Mouse (Mus musculus): ENCODE results near the gene Rbmxl1. TPM values are rescaled to one million over a fixed set of nuclear protein-coding genes. Genes with fewer than 3 reads are reported as not detected.
"Not testable (repeated sequence)": the region's sequence is repeated elsewhere in the genome, so short reads cannot be mapped to it uniquely, and the experiment has no call there.

The Rbmxl1 gene
- polyA plus RNA-seq, 1 experiment from 2014 or later = 359 TPM

DNA sequence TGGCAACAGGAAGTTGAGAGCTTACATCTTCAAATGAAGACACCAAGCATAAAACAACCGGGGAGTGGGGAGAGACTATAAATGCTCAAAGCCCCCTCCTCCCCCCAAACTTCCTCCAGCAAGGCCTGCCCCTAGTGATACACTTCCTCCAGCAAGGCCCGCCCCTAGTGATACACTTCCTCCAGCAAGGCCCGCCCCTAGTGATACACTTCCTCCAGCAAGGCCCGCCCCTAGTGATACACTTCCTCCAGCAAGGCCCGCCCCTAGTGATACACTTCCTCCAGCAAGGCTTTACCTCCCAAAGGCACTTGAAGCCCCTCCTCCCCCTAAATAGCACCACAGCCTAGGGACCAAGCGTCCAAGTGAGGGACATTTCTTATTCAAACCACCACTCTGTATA is 34.0 kb upstream of the Rbmxl1 start:
- DNase-seq (ENCODE audit: low spot score); H3K4me1 ChIP-seq (ENCODE audit: control insufficient read depth, insufficient read depth, low read length); H3K9ac ChIP-seq (ENCODE audit: low read length); H3K27me3 ChIP-seq (ENCODE audit: control insufficient read depth, insufficient read depth, low read length); H3K27ac ChIP-seq (ENCODE audit: low read depth, low read length); H3K9me3 ChIP-seq (ENCODE audit: control insufficient read depth, low read length); H3K4me2 ChIP-seq (ENCODE audit: low read depth); ATAC-seq (ENCODE audit: insufficient read depth, low FRiP score, low TSS enrichment); H3K36me3 ChIP-seq (ENCODE audit: control insufficient read depth, insufficient read depth, low read length); H3K4me3 ChIP-seq (ENCODE audit: low read depth, low read length): not testable (repeated sequence)
- 90% methylated on average over 3 of the region's 6 CpGs for WGBS

DNA sequence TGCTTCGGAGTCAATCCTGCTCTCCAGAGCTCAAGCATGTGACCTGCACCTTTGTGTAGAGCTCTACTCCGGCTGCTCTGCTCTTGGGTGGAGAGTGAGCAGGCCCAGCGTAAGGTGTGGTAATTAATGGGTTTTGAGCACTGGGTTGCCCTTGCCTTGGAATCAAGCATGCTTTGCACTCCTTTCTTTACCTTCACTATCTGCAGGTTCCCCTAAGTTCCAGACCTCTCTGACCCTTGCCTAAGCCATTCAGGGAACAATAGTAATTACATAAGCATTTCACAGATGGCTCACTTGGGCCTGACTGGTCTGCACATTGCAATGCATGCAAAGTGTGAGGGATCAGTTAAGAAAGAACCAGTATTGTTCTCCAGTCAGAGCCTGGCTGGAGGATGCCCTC is 29.1 kb upstream of the Rbmxl1 start:
- no peak for ATAC-seq (ENCODE audit: insufficient read depth, low FRiP score, low TSS enrichment)
- Histone ChIP-seq H3K9me3 (ENCODE audit: control insufficient read depth, low read length) (no peaks in the 10 kb centered on the region), H3K27me3 (ENCODE audit: control insufficient read depth, insufficient read depth, low read length) (no peaks in the 10 kb centered on the region), H3K4me3 (ENCODE audit: low read depth, low read length) (no peak overlapping the region), H3K36me3 (ENCODE audit: control insufficient read depth, insufficient read depth, low read length) (no peaks in the 10 kb centered on the region), H3K27ac (ENCODE audit: low read depth, low read length) (no peak overlapping the region), H3K4me1 (ENCODE audit: control insufficient read depth, insufficient read depth, low read length) (no peaks in the 10 kb centered on the region), H3K9ac (ENCODE audit: low read length) (no peak overlapping the region), H3K4me2 (ENCODE audit: low read depth) (no peak overlapping the region)
- no peak for DNase-seq (ENCODE audit: low spot score)
- 90% methylated on average over 3 of the region's 3 CpGs for WGBS

DNA sequence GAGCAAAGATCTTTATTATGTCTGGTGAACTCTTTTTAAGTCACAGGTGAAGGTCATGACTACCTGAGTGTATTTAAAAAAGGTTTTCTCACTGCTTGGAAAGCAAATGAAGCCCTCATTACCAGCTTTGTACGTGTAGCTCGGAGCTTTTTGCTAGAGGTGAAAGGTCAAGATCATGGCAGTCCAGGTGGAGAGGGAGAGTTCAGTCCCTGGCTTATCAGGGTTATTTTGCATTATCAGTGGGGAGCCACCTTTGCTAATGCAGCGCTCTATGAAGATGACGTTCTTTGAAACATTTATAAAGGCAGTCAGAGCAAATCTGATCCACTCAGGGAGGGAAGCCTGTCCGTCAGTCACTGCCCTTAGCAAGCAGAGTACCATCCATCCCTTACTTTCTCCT is 28.0 kb upstream of the Rbmxl1 start:
- no peaks in the 10 kb centered on the region for H3K36me3 ChIP-seq (ENCODE audit: control insufficient read depth, insufficient read depth, low read length)
- no peak for DNase-seq (ENCODE audit: low spot score)
- H3K27ac ChIP-seq (ENCODE audit: low read depth, low read length) = no peak overlapping the region
- H3K9me3 ChIP-seq (ENCODE audit: control insufficient read depth, low read length) = no peaks in the 10 kb centered on the region
- H3K27me3 ChIP-seq (ENCODE audit: control insufficient read depth, insufficient read depth, low read length) = no peaks in the 10 kb centered on the region
- 86% methylated on average over 5 of the region's 5 CpGs for WGBS
- H3K4me1 ChIP-seq (ENCODE audit: control insufficient read depth, insufficient read depth, low read length) = no peaks in the 10 kb centered on the region
- H3K9ac ChIP-seq (ENCODE audit: low read length) = no peak overlapping the region
- no peak for ATAC-seq (ENCODE audit: insufficient read depth, low FRiP score, low TSS enrichment)
- H3K4me3 ChIP-seq (ENCODE audit: low read depth, low read length) = no peak overlapping the region
- H3K4me2 ChIP-seq (ENCODE audit: low read depth) = no peak overlapping the region

DNA sequence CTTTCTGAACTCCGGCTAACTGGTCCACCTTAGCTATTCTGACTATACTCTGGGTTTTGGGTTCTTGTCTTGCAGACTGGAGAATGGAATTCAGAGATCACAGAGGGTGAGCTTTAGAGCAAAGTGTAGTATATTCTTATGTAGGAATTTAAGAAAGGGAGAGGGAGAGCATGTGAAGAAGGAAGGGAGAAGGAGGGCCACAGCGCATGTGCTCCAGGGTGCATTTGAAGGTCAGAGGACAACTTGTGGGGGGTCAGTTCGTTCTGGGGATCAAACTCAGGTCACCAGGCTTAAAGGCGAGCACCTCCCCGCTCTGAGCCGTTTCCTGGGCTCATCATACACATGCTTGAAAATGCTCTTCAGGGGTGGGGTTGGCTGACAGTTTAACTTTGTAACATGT is 25.3 kb upstream of the Rbmxl1 start:
- 83% methylated on average over 6 of the region's 6 CpGs for WGBS
- Histone ChIP-seq H3K9me3 (ENCODE audit: control insufficient read depth, low read length) (no peaks in the 10 kb centered on the region), H3K4me1 (ENCODE audit: control insufficient read depth, insufficient read depth, low read length) (no peaks in the 10 kb centered on the region), H3K36me3 (ENCODE audit: control insufficient read depth, insufficient read depth, low read length) (no peaks in the 10 kb centered on the region), H3K9ac (ENCODE audit: low read length) (no peak overlapping the region), H3K4me2 (ENCODE audit: low read depth) (no peak overlapping the region), H3K4me3 (ENCODE audit: low read depth, low read length) (no peak overlapping the region), H3K27ac (ENCODE audit: low read depth, low read length) (no peak overlapping the region), H3K27me3 (ENCODE audit: control insufficient read depth, insufficient read depth, low read length) (no peaks in the 10 kb centered on the region)
- ATAC-seq (ENCODE audit: insufficient read depth, low FRiP score, low TSS enrichment) (no peak), DNase-seq (ENCODE audit: low spot score) (no peak)

DNA sequence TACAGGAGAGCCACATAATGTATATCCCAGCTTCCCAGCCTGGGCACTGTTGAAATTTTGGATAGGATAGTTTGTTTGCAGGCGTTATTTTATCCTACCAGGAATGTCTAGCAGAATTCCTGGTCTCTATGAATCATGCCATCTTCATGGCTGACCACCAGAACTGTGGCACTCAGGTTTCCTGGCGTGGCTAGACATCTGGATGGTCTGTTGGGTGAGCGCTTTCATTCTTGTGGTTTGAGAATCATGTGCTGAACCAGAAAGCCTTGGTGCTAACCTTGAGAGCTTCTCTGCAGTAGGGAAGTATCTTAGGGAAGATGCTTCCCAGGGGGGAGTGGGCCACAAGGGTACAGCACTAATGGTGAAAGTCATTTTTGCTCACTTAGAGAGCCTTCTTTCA is 6.4 kb upstream of the Rbmxl1 start:
- H3K9me3 ChIP-seq (ENCODE audit: control insufficient read depth, low read length) = no peaks in the 10 kb centered on the region
- DNase-seq (ENCODE audit: low spot score) (no peak), ATAC-seq (ENCODE audit: insufficient read depth, low FRiP score, low TSS enrichment) (no peak)
- no peaks in the 10 kb centered on the region for H3K36me3 ChIP-seq (ENCODE audit: control insufficient read depth, insufficient read depth, low read length)
- H3K4me2 ChIP-seq (ENCODE audit: low read depth) = no peak overlapping the region
- H3K27ac ChIP-seq (ENCODE audit: low read depth, low read length) = no peak overlapping the region
- no peak overlapping the region for H3K9ac ChIP-seq (ENCODE audit: low read length)
- WGBS = 86% methylated on average over 3 of the region's 3 CpGs
- peaks cover 3% of the 10 kb centered on the region for H3K4me1 ChIP-seq (ENCODE audit: control insufficient read depth, insufficient read depth, low read length)
- H3K4me3 ChIP-seq (ENCODE audit: low read depth, low read length) = no peak overlapping the region
- no peaks in the 10 kb centered on the region for H3K27me3 ChIP-seq (ENCODE audit: control insufficient read depth, insufficient read depth, low read length)

DNA sequence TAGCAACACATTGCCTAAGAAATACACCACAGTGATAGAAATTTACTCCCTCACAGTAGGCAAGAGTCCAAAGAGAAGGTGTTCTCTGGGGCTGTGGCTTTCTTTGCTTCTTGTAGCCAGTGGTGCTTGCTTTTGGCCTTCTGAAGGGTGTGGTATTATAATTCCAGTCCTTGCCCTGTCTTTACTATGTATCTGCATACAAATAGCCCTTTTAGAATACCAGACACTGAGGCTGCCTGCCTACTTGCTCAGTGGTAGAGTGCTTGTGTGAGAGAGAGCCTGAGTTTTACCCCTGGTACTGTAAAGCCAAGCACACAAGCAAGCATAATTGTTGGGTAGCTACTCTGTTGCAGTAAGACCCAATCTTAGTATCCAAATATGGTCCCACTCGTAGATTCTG is 6.0 kb upstream of the Rbmxl1 start:
- WGBS = 86% methylated on average over 1 of the region's 1 CpGs
- H3K4me1 ChIP-seq (ENCODE audit: control insufficient read depth, insufficient read depth, low read length) = peaks cover 3% of the 10 kb centered on the region
- DNase-seq (ENCODE audit: low spot score) (no peak), ATAC-seq (ENCODE audit: insufficient read depth, low FRiP score, low TSS enrichment) (no peak)
- H3K36me3 ChIP-seq (ENCODE audit: control insufficient read depth, insufficient read depth, low read length) = no peaks in the 10 kb centered on the region
- no peak overlapping the region for H3K4me3 ChIP-seq (ENCODE audit: low read depth, low read length)
- no peak overlapping the region for H3K27ac ChIP-seq (ENCODE audit: low read depth, low read length)
- no peaks in the 10 kb centered on the region for H3K9me3 ChIP-seq (ENCODE audit: control insufficient read depth, low read length)
- H3K27me3 ChIP-seq (ENCODE audit: control insufficient read depth, insufficient read depth, low read length) = no peaks in the 10 kb centered on the region
- H3K9ac ChIP-seq (ENCODE audit: low read length) = no peak overlapping the region
- H3K4me2 ChIP-seq (ENCODE audit: low read depth) = no peak overlapping the region

DNA sequence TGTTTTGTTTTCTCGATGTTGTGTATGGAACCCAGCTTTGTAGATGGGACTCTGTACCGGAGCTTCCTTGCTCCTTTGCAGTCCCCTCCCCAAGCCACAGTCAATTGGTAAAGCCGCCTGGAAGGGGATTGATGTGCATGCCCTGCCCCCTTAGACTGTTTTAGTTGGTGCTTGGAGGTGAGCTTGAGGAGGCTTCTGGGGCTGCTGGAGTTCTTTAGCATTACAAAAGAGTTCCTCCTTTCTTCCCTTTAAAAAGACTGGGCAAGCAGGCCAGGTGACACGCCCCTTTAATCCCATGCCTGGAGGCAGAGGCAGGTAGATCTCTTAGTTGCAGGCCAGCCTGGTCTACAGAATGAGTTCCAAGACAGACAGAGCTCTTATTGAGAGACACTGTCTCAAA is 4.4 kb upstream of the Rbmxl1 start:
- H3K27ac ChIP-seq (ENCODE audit: low read depth, low read length) = no peak overlapping the region
- H3K4me3 ChIP-seq (ENCODE audit: low read depth, low read length) = no peak overlapping the region
- 85% methylated on average over 4 of the region's 4 CpGs for WGBS
- H3K4me2 ChIP-seq (ENCODE audit: low read depth) = no peak overlapping the region
- no peaks in the 10 kb centered on the region for H3K27me3 ChIP-seq (ENCODE audit: control insufficient read depth, insufficient read depth, low read length)
- no peaks in the 10 kb centered on the region for H3K36me3 ChIP-seq (ENCODE audit: control insufficient read depth, insufficient read depth, low read length)
- ATAC-seq (ENCODE audit: insufficient read depth, low FRiP score, low TSS enrichment) (no peak), DNase-seq (ENCODE audit: low spot score) (no peak)
- no peak overlapping the region for H3K9ac ChIP-seq (ENCODE audit: low read length)
- peaks cover 3% of the 10 kb centered on the region for H3K4me1 ChIP-seq (ENCODE audit: control insufficient read depth, insufficient read depth, low read length)
- no peaks in the 10 kb centered on the region for H3K9me3 ChIP-seq (ENCODE audit: control insufficient read depth, low read length)

DNA sequence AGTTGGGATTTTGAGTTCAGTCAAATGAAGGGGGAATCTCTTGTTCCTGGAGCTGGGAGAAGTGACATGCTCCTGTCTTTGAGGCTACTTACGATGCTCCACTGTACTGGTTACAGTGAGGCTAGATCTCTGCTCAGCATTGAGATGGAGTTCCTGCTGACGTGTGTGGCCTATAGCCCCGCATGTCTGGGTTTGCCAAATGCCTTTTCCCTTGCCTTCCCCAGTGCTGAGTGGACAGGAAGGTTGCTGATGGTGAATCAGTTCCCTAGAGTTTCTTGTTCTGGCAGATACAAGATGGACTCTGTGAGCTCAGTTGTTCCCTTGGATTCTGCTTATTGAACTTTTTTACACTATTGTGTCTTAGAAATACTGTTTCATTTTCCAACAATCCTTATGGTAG is 2.2 kb upstream of the Rbmxl1 start:
- DNase-seq (ENCODE audit: low spot score) = no peak
- Histone ChIP-seq H3K9ac (ENCODE audit: low read length) (no peak overlapping the region), H3K4me2 (ENCODE audit: low read depth) (peak overlapping the region; percentile 20; the same call in 1 of the 2 replicates), H3K36me3 (ENCODE audit: control insufficient read depth, insufficient read depth, low read length) (peaks cover 4% of the 10 kb centered on the region), H3K9me3 (ENCODE audit: control insufficient read depth, low read length) (no peaks in the 10 kb centered on the region), H3K27me3 (ENCODE audit: control insufficient read depth, insufficient read depth, low read length) (no peaks in the 10 kb centered on the region), H3K4me1 (ENCODE audit: control insufficient read depth, insufficient read depth, low read length) (peaks cover 3% of the 10 kb centered on the region), H3K27ac (ENCODE audit: low read depth, low read length) (no peak overlapping the region), H3K4me3 (ENCODE audit: low read depth, low read length) (no peak overlapping the region)
- 63% methylated on average over 3 of the region's 3 CpGs for WGBS
- ATAC-seq (ENCODE audit: insufficient read depth, low FRiP score, low TSS enrichment) = no peak

DNA sequence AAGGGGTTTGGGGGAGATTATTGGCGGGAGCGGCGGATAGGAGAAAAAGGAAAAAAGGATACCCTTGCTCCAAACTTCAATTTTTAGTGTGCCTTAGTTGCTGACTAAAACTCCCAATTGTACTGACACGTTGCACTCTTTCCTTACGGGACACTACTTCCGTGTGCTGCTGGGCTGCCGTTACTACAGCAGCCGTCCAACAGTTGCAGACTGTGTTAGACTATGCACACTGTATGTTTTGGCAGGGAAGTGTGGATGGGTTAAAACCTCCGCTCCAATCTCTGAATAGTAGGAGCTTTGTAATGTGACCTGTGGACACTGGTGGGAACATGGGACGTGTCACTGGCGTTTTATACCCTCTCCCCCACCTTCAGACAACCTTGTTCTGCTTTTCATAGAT is 1.4 kb upstream of the Rbmxl1 start:
- Histone ChIP-seq H3K9me3 (ENCODE audit: control insufficient read depth, low read length) (no peaks in the 10 kb centered on the region), H3K27ac (ENCODE audit: low read depth, low read length) (no peak overlapping the region), H3K4me1 (ENCODE audit: control insufficient read depth, insufficient read depth, low read length) (peaks cover 3% of the 10 kb centered on the region), H3K36me3 (ENCODE audit: control insufficient read depth, insufficient read depth, low read length) (peaks cover 4% of the 10 kb centered on the region), H3K4me3 (ENCODE audit: low read depth, low read length) (peak overlapping the region; percentile 85), H3K4me2 (ENCODE audit: low read depth) (peak overlapping the region; percentile 92), H3K9ac (ENCODE audit: low read length) (peak overlapping the region; percentile 99), H3K27me3 (ENCODE audit: control insufficient read depth, insufficient read depth, low read length) (no peaks in the 10 kb centered on the region)
- ATAC-seq (ENCODE audit: insufficient read depth, low FRiP score, low TSS enrichment) (no peak), DNase-seq (ENCODE audit: low spot score) (no peak)
- under 1% methylated on average over 11 of the region's 11 CpGs for WGBS
